Mouse (Mus musculus): ENCODE measurements around the gene Tent5d. TPM values are rescaled to one million over a fixed set of nuclear protein-coding genes. Genes with fewer than 3 reads are reported as not detected.
A peak's percentile ranks its signal among the peaks of the same experiment; 100 is the strongest.

Tent5d gene
- total RNA-seq (2021) = not detected

GRCm38 (mm10) chrX:107792290-107792689 is at the start of gene Tent5d:
TSS of gene Tent5d (plus strand) at chrX:107792590.
- DNase-seq = no peak

GRCm38 (mm10) chrX:107767896-107768295 is 24.5 kb upstream of the Tent5d start:
- no peak for DNase-seq

DNA sequence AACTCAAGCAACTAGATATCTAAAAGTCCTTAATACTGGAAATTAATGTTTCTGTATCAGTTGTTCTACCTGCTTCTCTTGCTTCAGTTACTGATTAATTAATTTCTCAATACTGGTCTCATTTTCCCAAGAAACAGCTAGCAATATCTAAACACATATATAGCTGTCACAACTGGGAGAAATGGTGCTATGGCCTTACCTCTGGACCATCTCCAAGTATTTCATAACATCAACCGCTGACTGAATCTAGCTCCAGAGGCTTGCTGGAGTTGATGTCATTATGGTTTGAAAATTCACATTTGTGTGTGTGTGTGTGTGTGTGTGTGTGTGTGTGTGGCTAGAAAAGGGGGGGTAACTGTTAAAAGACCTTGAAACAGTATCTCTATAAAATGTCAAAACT is 2.3 kb upstream of the Tent5d start:
- DNase-seq = no peak

- DNase-seq = no peak
These were observed 1.5 kb upstream of the Tent5d start for GRCm38 (mm10) chrX:107790750-107791493.

GRCm38 (mm10) chrX:107795785-107796184 is 3.4 kb downstream of the Tent5d start:
- DNase-seq = no peak

GRCm38 (mm10) chrX:107796919-107797318 is 4.5 kb downstream of the Tent5d start:
- no peak for DNase-seq

DNA sequence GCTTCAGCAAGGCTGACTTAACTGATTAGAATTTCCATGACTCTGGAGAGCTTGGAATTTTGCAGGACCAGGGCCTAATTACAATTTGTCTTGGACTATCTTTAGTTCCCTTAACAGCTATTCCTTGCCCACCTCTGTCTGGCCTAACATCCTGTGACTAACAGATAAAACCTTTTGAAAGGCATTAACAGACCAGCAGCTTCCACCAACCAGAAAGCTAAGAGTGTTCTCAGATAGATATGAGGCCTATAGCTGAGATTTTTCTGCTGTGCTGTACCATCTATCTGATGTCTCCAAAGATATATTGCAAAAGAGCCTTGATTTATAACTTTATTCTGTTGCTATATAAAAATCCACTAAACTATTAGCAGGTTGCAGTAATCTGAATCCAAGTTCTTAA is 19.7 kb downstream of the Tent5d start:
- no peak for DNase-seq

DNA sequence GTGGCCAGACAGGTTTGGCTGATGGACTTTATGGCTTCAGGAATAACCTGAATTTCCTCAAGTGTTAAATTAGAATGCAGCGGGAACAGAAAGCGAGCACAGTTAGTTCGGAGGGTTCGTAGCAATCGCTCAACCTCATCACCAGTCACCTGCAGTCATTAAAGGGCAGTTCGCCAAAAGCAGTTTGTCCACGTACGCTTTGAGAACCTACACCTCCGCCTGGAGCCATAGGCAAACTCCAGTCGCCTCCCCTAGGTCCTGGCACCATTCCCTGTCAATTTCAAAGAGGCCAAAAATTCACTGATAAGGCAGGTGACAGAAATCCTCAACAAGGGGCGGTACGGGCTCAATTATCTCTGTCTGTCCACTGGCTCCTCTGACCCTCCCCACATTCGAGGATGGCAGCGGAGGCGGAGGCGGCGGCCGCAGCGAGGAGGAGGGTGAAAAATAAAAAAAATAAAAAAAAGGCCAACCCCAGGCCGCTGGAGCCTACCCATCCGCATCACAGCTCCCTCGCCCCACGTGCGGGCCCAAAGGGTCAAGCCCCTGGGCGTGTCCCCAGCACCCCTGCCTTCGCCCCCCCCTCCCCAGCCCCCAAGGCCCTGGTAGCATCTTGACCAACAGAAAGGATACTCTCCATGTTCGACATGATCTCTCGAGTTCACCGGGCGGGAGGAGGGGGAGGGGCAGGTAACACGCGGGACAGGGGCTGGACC is 23.3 kb downstream of the Tent5d start:
- DNase-seq = peak; percentile 2 to 6

GRCm38 (mm10) chrX:107816218-107816554 is 23.8 kb downstream of the Tent5d start, which contains the start of gene 2610002M06Rik:
TSS of gene 2610002M06Rik (minus strand) at chrX:107816334.
- DNase-seq = peak; percentile 62 to 74

- DNase-seq = no peak
These were observed 24.3 kb downstream of the Tent5d start for GRCm38 (mm10) chrX:107816726-107817125.

- DNase-seq = no peak
These were observed 65.8 kb downstream of the Tent5d start for GRCm38 (mm10) chrX:107858165-107858564.

Other genes starting within 250 kb of the Tent5d start
- gene Tbx22, start 124.6 kb upstream of the Tent5d start, total RNA-seq (2021) = not detected
- gene 2610002M06Rik, start 23.7 kb downstream of the Tent5d start, total RNA-seq (2021) = 10 to 100 TPM; 30.9 to 31.5 TPM
- not detected for gene Gm732, start 155.9 kb downstream of the Tent5d start, total RNA-seq (2021)